Mouse (Mus musculus) forebrain, embryonic 10.5 days (tissue): ENCODE data around the gene Vwa5a. TPM values are rescaled to one million over a fixed set of nuclear protein-coding genes. Genes with fewer than 3 reads are reported as not detected.

Experiments
- DNase-seq: peaks from one replicate; pipeline ENCODE4 v3.0.0-alpha.2; 2017; ENCODE audit warnings: low spot score; ENCODE audit errors: extremely low spot score
- H3K27ac ChIP-seq: fragments of 300-500 bp; sonication (generic); 2 replicates; pipeline ENCODE4 v1.5.1; 2016; ENCODE audit warnings: mild to moderate bottlenecking
- H3K27me3 ChIP-seq: fragments of 300-500 bp; sonication (generic); 2 replicates; pipeline ENCODE4 v1.6.1; 2016; ENCODE audit warnings: mild to moderate bottlenecking; ENCODE audit not compliant: poor library complexity, severe bottlenecking
- H3K36me3 ChIP-seq: fragments of 300-500 bp; sonication (generic); replicated peaks from 2 replicates; pipeline ENCODE4 v1.6.1; 2016; ENCODE audit warnings: mild to moderate bottlenecking, moderate library complexity
- H3K4me1 ChIP-seq: fragments of 300-500 bp; sonication (generic); 2 replicates; pipeline ENCODE4 v1.6.1; 2016
- H3K4me3 ChIP-seq: fragments of 300-500 bp; sonication (generic); 2 replicates; pipeline ENCODE4 v1.5.1; 2016; ENCODE audit warnings: mild to moderate bottlenecking, moderate library complexity
- H3K9me3 ChIP-seq: fragments of 300-500 bp; sonication (generic); 2 replicates; pipeline ENCODE4 v1.6.1; 2016; ENCODE audit warnings: mild to moderate bottlenecking, moderate library complexity
- WGBS: fragments of 180-500 bp; shearing (Covaris S2); methylation state at CpG from one replicate; pipeline ENCODE4 v1.1.7; 2016; 5-methylcytosine and 5-hydroxymethylcytosine counted together
- polyA plus RNA-seq: library from polyadenylated mRNA; unstranded; fragments of >200 nt; fragmentation: Nextera tagmentation; extraction: Ambion mirVana; gene quantifications from 2 replicates; pipeline ENCODE4 v1.2.1, GENCODE M21; 2016

Vwa5a gene
- polyA plus RNA-seq: 5.0 and 5.1 TPM in 2 replicates

DNA sequence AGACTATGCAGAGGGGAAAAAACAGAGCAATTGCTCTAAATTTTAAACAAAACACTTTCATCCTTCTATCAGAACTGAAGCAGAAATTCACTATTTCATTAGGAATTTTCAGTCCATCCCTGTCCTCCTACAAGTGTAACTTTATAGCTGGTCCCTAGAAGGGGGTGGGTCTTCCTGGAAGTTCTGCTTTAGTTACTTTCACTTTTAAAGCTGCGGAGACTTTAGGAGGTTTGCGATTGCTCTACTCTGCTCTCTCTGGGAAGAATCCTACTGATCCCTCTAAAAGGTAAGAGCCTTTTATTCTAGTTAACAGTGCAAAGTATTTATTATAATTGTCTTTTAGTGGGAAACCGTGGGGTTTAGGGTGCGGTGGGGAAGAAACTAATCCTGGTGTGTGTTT lies at the start of gene Vwa5a:
Gene Vwa5a, plus strand, starts transcription at position 167 of the 400 bp plus-strand sequence.
- no peak for DNase-seq
- 0 out of 2 replicates have a peak within 1 kb of the TSS, but pooled peaks have one; percentile 33 for H3K27ac ChIP-seq
- 7% methylated on average over 4 of the region's 4 CpGs for WGBS
- no peaks in the 10 kb centered on the region for H3K27me3 ChIP-seq
- no peaks in the 10 kb centered on the region for H3K9me3 ChIP-seq
- H3K36me3 ChIP-seq: no peaks in the 10 kb centered on the region
- peak within 1 kb of the TSS; percentile 53 for H3K4me3 ChIP-seq
- H3K4me1 ChIP-seq: peaks cover 13% of the 10 kb centered on the region

DNA sequence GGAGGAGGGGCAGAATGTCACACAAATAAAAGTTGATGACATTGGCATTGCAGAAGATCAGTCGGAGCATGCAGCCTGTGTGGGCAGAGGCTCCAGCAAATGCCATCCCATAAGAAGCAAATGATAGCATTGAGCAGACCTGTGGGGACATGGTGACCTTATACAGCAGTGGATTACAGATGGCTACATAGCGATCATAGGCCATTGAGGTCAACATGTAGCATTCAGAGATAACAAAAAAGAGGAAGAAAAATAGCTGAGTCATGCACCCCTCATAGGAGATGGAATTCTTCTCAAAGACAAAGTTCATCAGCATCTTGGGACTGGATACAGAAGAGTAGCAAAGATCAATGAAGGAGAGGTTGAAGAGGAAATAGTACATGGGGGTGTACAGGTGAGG lies 45.2 kb upstream of the Vwa5a start:
- DNase-seq: no peak
- no peak overlapping the region for H3K4me3 ChIP-seq
- no peaks in the 10 kb centered on the region for H3K9me3 ChIP-seq
- no peak overlapping the region for H3K27ac ChIP-seq
- 90% methylated on average over 2 of the region's 2 CpGs for WGBS
- no peaks in the 10 kb centered on the region for H3K4me1 ChIP-seq
- H3K27me3 ChIP-seq: no peaks in the 10 kb centered on the region
- H3K36me3 ChIP-seq: no peaks in the 10 kb centered on the region

DNA sequence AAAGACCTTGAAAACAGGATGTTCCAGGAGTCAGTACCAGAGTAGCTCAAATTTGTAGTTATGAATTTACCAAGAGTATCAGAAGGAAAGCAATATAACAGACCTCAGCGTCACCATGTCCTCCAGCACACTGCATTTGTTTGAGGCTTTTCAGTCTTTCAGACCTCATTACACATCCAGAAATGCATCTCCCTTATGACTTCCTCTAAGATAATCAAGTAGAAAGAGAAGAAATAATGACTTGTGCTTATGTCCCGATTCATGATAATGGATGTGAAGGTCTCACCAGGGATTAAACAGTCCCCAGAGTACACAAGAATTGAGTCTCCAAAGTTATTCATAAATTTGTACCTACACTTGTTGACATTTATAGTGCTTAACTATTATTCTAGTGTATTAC lies 43.6 kb upstream of the Vwa5a start, which contains the start of gene Olfr918:
Gene Olfr918, minus strand, starts transcription at position 101 of the 400 bp plus-strand sequence.
- 97% methylated on average over 2 of the region's 2 CpGs for WGBS
- no peak within 1 kb of the TSS for H3K27ac ChIP-seq
- no peaks in the 10 kb centered on the region for H3K4me1 ChIP-seq
- no peaks in the 10 kb centered on the region for H3K36me3 ChIP-seq
- no peaks in the 10 kb centered on the region for H3K9me3 ChIP-seq
- no peak for DNase-seq
- no peaks in the 10 kb centered on the region for H3K27me3 ChIP-seq
- H3K4me3 ChIP-seq: no peak within 1 kb of the TSS

DNA sequence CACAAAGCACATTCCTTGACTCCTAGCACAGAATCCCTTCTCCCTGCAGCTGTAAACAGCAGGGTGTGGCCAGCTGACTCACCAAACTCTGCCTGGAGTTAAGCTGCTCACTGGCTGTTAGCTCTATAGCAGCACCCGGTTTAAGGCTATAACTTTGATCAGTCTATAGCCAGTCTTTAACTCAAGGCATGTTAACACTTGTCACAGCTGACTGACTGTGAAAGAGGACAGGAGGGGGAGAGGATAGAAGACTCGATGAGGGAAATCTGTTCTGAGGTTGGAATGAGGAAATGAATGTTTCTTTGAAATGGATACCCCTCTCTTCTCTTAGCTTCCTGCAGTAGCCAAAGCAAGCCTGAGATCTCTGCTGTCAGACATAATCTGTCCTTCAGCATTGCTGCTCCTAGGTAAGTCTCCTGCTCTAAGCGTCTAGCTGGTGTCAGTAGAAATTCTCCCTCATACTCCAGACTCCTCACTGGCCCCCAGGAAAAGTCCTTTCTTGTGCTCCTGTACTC lies 916 bp downstream of the Vwa5a start:
- DNase-seq: no peak
- Histone ChIP-seq H3K27ac (no peak overlapping the region), H3K27me3 (no peaks in the 10 kb centered on the region), H3K36me3 (no peaks in the 10 kb centered on the region), H3K4me3 (peak overlapping the region; percentile 53), H3K9me3 (no peaks in the 10 kb centered on the region), H3K4me1 (peaks cover 13% of the 10 kb centered on the region)
- 2% methylated on average over 3 of the region's 3 CpGs for WGBS

DNA sequence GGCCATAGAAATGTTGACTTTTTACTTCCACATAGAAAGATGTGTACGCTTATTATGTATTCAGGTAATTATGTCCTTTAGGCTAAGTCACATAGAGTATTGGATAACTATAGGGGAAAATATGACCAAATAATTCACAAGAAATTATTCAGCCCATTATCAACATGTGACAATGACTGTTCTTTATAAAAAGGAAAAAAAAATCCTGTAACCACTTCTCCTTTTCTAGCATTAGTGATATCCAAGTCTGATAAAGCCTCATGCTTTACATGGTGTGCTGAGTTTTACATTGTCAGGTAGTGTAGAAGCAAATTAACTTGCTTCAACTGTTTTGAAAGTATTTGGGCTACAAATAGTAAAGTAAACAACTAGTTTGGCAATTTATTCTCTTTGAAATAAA lies 6.0 kb downstream of the Vwa5a start:
- Histone ChIP-seq H3K4me1 (peaks cover 5% of the 10 kb centered on the region), H3K9me3 (no peaks in the 10 kb centered on the region), H3K4me3 (no peak overlapping the region), H3K36me3 (no peaks in the 10 kb centered on the region), H3K27ac (no peak overlapping the region), H3K27me3 (no peaks in the 10 kb centered on the region)
- DNase-seq: no peak
- 90% methylated on average over 1 of the region's 1 CpGs for WGBS

DNA sequence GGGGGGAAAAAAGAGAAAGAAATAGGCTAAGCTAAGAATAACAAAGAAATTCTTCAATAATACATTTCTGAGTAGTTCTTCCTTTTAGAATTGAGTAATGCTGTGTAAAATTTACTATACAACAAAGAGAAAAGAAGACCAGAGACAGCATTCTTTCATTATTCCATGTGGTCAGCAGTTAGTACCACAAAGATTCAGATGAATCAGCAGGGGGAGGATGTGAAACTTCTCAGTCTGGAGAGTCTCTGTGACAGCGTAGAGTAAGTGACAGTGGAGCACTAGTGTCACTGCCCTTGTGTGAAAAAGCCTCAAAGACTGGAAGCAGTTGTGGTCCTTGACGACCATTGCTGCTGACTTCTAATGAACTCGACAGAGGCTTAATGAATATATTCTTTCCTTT lies 10.2 kb downstream of the Vwa5a start:
- H3K9me3 ChIP-seq: no peaks in the 10 kb centered on the region
- H3K27ac ChIP-seq: no peak overlapping the region
- no peak for DNase-seq
- no peaks in the 10 kb centered on the region for H3K36me3 ChIP-seq
- no peak overlapping the region for H3K4me3 ChIP-seq
- 79% methylated on average over 3 of the region's 3 CpGs for WGBS
- H3K27me3 ChIP-seq: no peaks in the 10 kb centered on the region
- H3K4me1 ChIP-seq: no peaks in the 10 kb centered on the region

DNA sequence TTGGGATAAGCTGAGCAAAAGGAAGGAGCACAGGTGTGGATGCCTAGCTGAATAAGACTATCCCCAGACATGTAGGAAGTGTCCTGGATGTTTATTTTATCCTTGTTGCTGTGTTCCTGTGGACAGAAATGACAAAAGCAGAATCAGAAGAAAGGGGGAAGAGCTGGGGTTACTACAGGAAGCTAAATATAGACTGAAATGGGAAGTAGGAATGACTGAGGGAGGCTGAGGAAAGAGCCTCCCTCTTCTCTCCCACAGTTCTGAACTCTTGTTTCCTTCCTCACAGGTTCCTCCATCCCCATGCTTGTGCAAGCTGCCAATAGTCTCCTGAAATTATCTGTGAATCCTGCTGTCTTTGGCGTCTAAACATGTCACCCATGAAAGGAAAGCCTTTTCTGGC lies 23.3 kb downstream of the Vwa5a start:
- Histone ChIP-seq H3K36me3 (no peaks in the 10 kb centered on the region), H3K9me3 (no peaks in the 10 kb centered on the region), H3K4me1 (no peaks in the 10 kb centered on the region), H3K4me3 (no peak overlapping the region), H3K27me3 (no peaks in the 10 kb centered on the region), H3K27ac (no peak overlapping the region)
- WGBS: 90% methylated on average over 1 of the region's 1 CpGs
- no peak for DNase-seq

DNA sequence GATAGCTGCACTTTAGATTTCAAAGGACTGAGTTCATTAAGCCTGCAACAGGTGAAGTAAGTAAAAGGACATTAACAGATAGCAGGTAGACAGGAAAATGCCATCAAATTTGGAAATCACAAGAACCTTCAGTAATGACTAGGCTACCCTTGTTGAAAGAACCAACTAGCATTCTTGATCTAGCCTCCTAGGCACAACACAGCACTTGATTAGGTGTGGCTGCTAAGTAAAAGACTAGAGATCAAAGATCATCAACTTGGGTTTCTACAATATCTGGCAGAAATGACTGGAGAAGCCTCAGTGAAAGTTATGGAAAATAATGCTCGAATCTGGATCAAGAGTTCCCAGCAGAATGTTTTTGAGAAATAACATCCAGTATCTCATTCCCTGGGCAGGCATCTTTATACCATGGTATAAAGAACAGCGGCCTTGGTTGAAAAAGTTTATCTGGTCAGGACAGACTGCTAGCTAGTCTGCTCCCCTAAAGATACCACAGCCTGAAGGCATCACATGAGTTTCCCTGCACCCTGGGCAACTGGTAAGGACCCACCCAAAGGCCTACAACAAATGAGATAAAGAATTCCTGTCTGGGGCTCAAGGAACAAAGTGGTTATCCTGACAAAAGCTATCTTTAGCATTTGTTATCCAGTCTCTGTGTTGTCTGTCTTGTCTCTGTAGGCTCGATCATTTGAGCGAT lies 26.7 kb downstream of the Vwa5a start:
- WGBS: 92% methylated on average over 4 of the region's 4 CpGs

DNA sequence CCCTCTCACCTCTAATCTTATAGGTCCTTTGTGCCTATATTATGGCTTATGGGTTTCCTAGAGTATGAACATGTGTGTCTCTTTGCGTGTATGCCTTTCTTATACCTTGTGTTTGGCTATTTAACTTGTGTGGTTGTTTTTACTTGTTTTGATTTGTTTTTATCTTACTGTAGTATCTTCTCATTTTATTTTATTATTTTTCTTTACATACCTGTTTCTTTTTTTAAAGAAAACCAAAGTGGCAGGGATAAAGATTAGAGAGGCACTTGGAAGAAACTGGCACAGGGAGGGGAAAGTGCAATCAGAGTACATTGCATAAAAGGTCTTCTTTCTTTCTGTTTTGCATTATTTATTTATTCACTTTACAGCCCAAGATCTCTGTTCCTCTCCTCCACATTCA lies 33.9 kb downstream of the Vwa5a start, which contains the start of gene Olfr920:
Gene Olfr920, plus strand, starts transcription at position 301 of the 400 bp plus-strand sequence.
- no peaks in the 10 kb centered on the region for H3K36me3 ChIP-seq
- WGBS: 95% methylated on average over 1 of the region's 1 CpGs
- no peak for DNase-seq
- no peak within 1 kb of the TSS for H3K4me3 ChIP-seq
- H3K27ac ChIP-seq: no peak within 1 kb of the TSS
- no peaks in the 10 kb centered on the region for H3K4me1 ChIP-seq
- no peaks in the 10 kb centered on the region for H3K9me3 ChIP-seq
- no peaks in the 10 kb centered on the region for H3K27me3 ChIP-seq

More for the DNA sequence above, 26.7 kb downstream of the Vwa5a start:
- no peak overlapping the region for H3K4me3 ChIP-seq
- H3K27me3 ChIP-seq: no peaks in the 10 kb centered on the region
- no peaks in the 10 kb centered on the region for H3K9me3 ChIP-seq
- no peaks in the 10 kb centered on the region for H3K4me1 ChIP-seq
- no peak overlapping the region for H3K27ac ChIP-seq
- no peaks in the 10 kb centered on the region for H3K36me3 ChIP-seq
- no peak for DNase-seq

DNA sequence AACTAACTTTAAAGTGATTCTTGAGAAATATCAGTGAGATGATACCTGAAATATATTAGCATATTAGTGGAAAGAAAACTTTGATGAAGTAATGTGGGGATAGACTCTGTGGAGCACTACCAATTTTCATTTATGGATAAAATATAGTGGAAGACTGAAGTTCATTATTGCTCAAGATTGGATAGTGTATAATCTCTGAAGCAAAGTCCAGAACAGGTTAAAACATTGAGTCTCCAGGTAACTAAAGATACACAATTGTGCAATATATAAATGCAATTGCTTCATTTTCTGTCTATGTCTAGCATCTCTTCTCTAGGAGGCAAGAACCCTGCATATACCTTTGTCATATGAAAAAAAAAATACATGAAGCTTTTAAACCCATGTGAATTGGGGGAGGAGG lies 54.7 kb downstream of the Vwa5a start, which contains the start of gene Olfr921:
Gene Olfr921, plus strand, starts transcription at position 301 of the 400 bp plus-strand sequence.
- Histone ChIP-seq H3K9me3 (no peaks in the 10 kb centered on the region), H3K36me3 (no peaks in the 10 kb centered on the region), H3K4me1 (no peaks in the 10 kb centered on the region), H3K4me3 (no peak within 1 kb of the TSS), H3K27ac (no peak within 1 kb of the TSS), H3K27me3 (no peaks in the 10 kb centered on the region)
- DNase-seq: no peak

DNA sequence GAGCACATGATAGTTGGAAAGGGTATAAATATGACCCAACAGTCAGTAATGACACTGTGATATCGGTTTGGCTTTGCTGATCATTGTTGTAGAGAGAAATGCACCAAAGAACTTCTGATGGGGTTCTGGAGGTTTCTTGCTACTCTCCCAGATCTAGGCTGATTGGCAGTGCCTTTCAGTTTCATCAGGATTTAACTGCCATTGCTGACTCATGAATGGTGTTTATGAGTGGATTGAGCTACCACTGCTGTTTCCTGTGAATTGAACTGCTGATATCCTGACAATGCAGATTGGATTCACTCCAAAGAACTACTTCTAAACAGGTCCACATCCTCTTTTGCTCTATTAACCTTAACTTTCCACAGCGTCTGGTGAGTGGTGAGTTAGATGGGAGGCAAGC lies 74.6 kb downstream of the Vwa5a start:
- DNase-seq: no peak
- H3K36me3 ChIP-seq: no peaks in the 10 kb centered on the region
- no peaks in the 10 kb centered on the region for H3K27me3 ChIP-seq
- H3K4me1 ChIP-seq: no peaks in the 10 kb centered on the region
- no peaks in the 10 kb centered on the region for H3K9me3 ChIP-seq
- no peak overlapping the region for H3K4me3 ChIP-seq
- no peak overlapping the region for H3K27ac ChIP-seq
- 89% methylated on average over 2 of the region's 2 CpGs for WGBS
